Mouse (Mus musculus) midbrain, embryonic 14.5 days (tissue): Measurements from ENCODE around the gene Rsph6a. TPM values are rescaled to one million over a fixed set of nuclear protein-coding genes. Genes with fewer than 3 reads are reported as not detected.

ENCODE experiments used
- ATAC-seq: fragments of 200-750 bp; cut with Nextera tagmentation; 2 replicates; pipeline ENCODE4 v1.8.0; 2017; ENCODE audit warnings: moderate number of reproducible peaks, moderate library complexity; ENCODE audit not compliant: low FRiP score, low TSS enrichment
- DNase-seq: peaks from one replicate; pipeline ENCODE4 v3.0.0-alpha.2; 2015
- H3K27ac ChIP-seq: fragments of 300-500 bp; sonication (generic); replicated peaks from 2 replicates; pipeline ENCODE4 v1.5.1; 2014; ENCODE audit warnings: mild to moderate bottlenecking, low read depth, low read length, moderate library complexity
- H3K27me3 ChIP-seq: fragments of 300-500 bp; sonication (generic); 2 replicates; pipeline ENCODE4 v1.6.1; 2014; ENCODE audit warnings: low read length, control low read depth, mixed read lengths; ENCODE audit not compliant: control insufficient read depth, insufficient read depth
- H3K36me3 ChIP-seq: fragments of 300-500 bp; sonication (generic); 2 replicates; pipeline ENCODE4 v1.6.1; 2014; ENCODE audit warnings: low read length, control low read depth; ENCODE audit not compliant: control insufficient read depth, insufficient read depth
- H3K4me1 ChIP-seq: fragments of 300-500 bp; sonication (generic); 2 replicates; pipeline ENCODE4 v1.6.1; 2014; ENCODE audit warnings: mild to moderate bottlenecking, antibody characterized with exemption, low read length, control low read depth; ENCODE audit not compliant: control insufficient read depth, insufficient read depth
- H3K4me2 ChIP-seq: fragments of 300-500 bp; sonication (generic); 2 replicates; pipeline ENCODE4 v1.6.1; 2014; ENCODE audit warnings: mild to moderate bottlenecking, low read length, moderate library complexity
- H3K4me3 ChIP-seq: fragments of 300-500 bp; sonication (generic); replicated peaks from 2 replicates; pipeline ENCODE4 v1.5.1; 2014; ENCODE audit warnings: low read depth, low read length
- H3K9ac ChIP-seq: fragments of 300-500 bp; sonication (generic); replicated peaks from 2 replicates; pipeline ENCODE4 v1.6.1; 2014; ENCODE audit warnings: mild to moderate bottlenecking, low read length, moderate library complexity
- H3K9me3 ChIP-seq: fragments of 300-500 bp; sonication (generic); 2 replicates; pipeline ENCODE4 v1.6.1; 2016; ENCODE audit warnings: low read length, control low read depth, mixed read lengths; ENCODE audit not compliant: control insufficient read depth
- WGBS: fragments of 180-500 bp; shearing (Covaris S2); extraction: QIAGEN DNeasy Blood & Tissue Kit; methylation state at CpG from one replicate; pipeline ENCODE4 v1.1.7; 2014; 5-methylcytosine and 5-hydroxymethylcytosine counted together
- microRNA-seq: library from miRNA; unstranded; fragments of <30 nt; microRNA quantifications from one replicate; pipeline ENCODE4, GENCODE M21; 2016
- polyA plus RNA-seq: library from polyadenylated mRNA; unstranded; fragments of >200 nt; fragmentation: Nextera tagmentation; extraction: Ambion mirVana; gene quantifications from 2 replicates; pipeline ENCODE4 v1.2.1, GENCODE M21; 2014

Gene Rsph6a
- polyA plus RNA-seq, 1 experiment from 2014 or later = 0.21 TPM

GRCm38 (mm10) chr7:19118028-19118771, 63.7 kb downstream of the Rsph6a start, which contains the start of gene Gm4969:
Gene Gm4969, minus strand, starts transcription at chr7:19118368.
- no peaks in the 10 kb centered on the region for H3K27me3 ChIP-seq
- H3K36me3 ChIP-seq = no peaks in the 10 kb centered on the region
- H3K9ac ChIP-seq = no peak within 1 kb of the TSS
- peak within 1 kb of the TSS; percentile 49 for H3K4me2 ChIP-seq
- H3K9me3 ChIP-seq = no peaks in the 10 kb centered on the region
- peaks cover 6% of the 10 kb centered on the region for H3K4me1 ChIP-seq
- H3K27ac ChIP-seq = no peak within 1 kb of the TSS
- WGBS = 23% methylated on average over 61 of the region's 64 CpGs
- ATAC-seq = peak; percentile 48
- peak within 1 kb of the TSS; percentile 30 for H3K4me3 ChIP-seq
- DNase-seq = peak; percentile 84

- H3K9ac ChIP-seq = no peak overlapping the region
- no peak overlapping the region for H3K27ac ChIP-seq
- peaks cover 6% of the 10 kb centered on the region for H3K4me1 ChIP-seq
- ATAC-seq (peak; percentile 9; the same call in 1 of the 2 replicates), DNase-seq (no peak)
- H3K27me3 ChIP-seq = no peaks in the 10 kb centered on the region
- no peaks in the 10 kb centered on the region for H3K9me3 ChIP-seq
- H3K4me2 ChIP-seq = no peak overlapping the region
- WGBS = 91% methylated on average over 8 of the region's 8 CpGs
- H3K4me3 ChIP-seq = no peak overlapping the region
- no peaks in the 10 kb centered on the region for H3K36me3 ChIP-seq
Observed at GRCm38 (mm10) chr7:19119083-19119482, 64.6 kb downstream of the Rsph6a start.

GRCm38 (mm10) chr7:19119631-19120429, 65.3 kb downstream of the Rsph6a start, which contains the start of gene Fbxo46:
Gene Fbxo46, plus strand, starts transcription at chr7:19119859.
- Histone ChIP-seq H3K27ac (peak within 1 kb of the TSS; percentile 53; the same call in 1 of the 2 replicates), H3K4me2 (peak within 1 kb of the TSS; percentile 85)

GRCm38 (mm10) chr7:19121686-19122085, 67.2 kb downstream of the Rsph6a start:
- Histone ChIP-seq H3K27me3 (no peaks in the 10 kb centered on the region), H3K4me3 (no peak overlapping the region), H3K4me1 (peaks cover 6% of the 10 kb centered on the region), H3K27ac (no peak overlapping the region), H3K4me2 (no peak overlapping the region), H3K9me3 (no peaks in the 10 kb centered on the region), H3K9ac (no peak overlapping the region), H3K36me3 (peaks cover 4% of the 10 kb centered on the region; the same call in 1 of the 2 replicates)
- DNase-seq = no peak
- no peak for ATAC-seq
- 93% methylated on average over 4 of the region's 4 CpGs for WGBS

More at GRCm38 (mm10) chr7:19119631-19120429, 65.3 kb downstream of the Rsph6a start, which contains the start of gene Fbxo46:
- 3% methylated on average over 34 of the region's 34 CpGs for WGBS
- ATAC-seq = peak; percentile 94
- Histone ChIP-seq H3K9ac (peak within 1 kb of the TSS; percentile 73), H3K4me3 (peak within 1 kb of the TSS; percentile 60), H3K4me1 (peaks cover 6% of the 10 kb centered on the region), H3K27me3 (no peaks in the 10 kb centered on the region), H3K36me3 (no peaks in the 10 kb centered on the region), H3K9me3 (no peaks in the 10 kb centered on the region)
- DNase-seq = peak; percentile 98

Small RNAs within 50 kb of the gene (microRNA-seq; reads per million reads assigned to microRNA genes)
- gene Mir3100 = 0.44 reads per million

Other genes starting within 250 kb of the Rsph6a start
- gene Psg17, start 233.1 kb upstream of the Rsph6a start, polyA plus RNA-seq = not detected in 2 replicates
- gene Mill2, start 214.7 kb upstream of the Rsph6a start, polyA plus RNA-seq = 0.18 and 0.43 TPM in 2 replicates
- gene Pglyrp1, start 183.4 kb upstream of the Rsph6a start, polyA plus RNA-seq = 18.9 and 20.7 TPM in 2 replicates
- 16.1 and 18.5 TPM in 2 replicates for gene Ccdc61, start 144.3 kb upstream of the Rsph6a start, polyA plus RNA-seq
- 18.6 and 20.7 TPM in 2 replicates for gene Nova2, start 128.8 kb upstream of the Rsph6a start, polyA plus RNA-seq
- gene Nanos2, start 67.3 kb upstream of the Rsph6a start, polyA plus RNA-seq = 0.58 and 0.86 TPM in 2 replicates
- 4.2 and 4.8 TPM in 2 replicates for gene Mypop, start 63.4 kb upstream of the Rsph6a start, polyA plus RNA-seq
- gene Irf2bp1, start 50.6 kb upstream of the Rsph6a start, polyA plus RNA-seq = 30.8 and 34.2 TPM in 2 replicates
- gene Foxa3, start 31.2 kb upstream of the Rsph6a start, polyA plus RNA-seq = not detected in 2 replicates
- 18.1 and 28.1 TPM in 2 replicates for gene Sympk, start 30.3 kb upstream of the Rsph6a start, polyA plus RNA-seq
- gene Dmwd, start 21.5 kb downstream of the Rsph6a start, polyA plus RNA-seq = 33.2 and 39.2 TPM in 2 replicates
- 9.8 and 13.2 TPM in 2 replicates for gene Dmpk, start 29.2 kb downstream of the Rsph6a start, polyA plus RNA-seq
- gene Six5, start 39.9 kb downstream of the Rsph6a start, polyA plus RNA-seq = 1.5 and 2.5 TPM in 2 replicates
- 5.2 and 5.8 TPM in 2 replicates for gene Gm4969, start 63.7 kb downstream of the Rsph6a start, polyA plus RNA-seq
- gene Fbxo46, start 65.2 kb downstream of the Rsph6a start, polyA plus RNA-seq = 11.3 and 13.8 TPM in 2 replicates
- gene Qpctl, start 94.6 kb downstream of the Rsph6a start, polyA plus RNA-seq = 18.5 and 20.0 TPM in 2 replicates
- gene Snrpd2, start 95.0 kb downstream of the Rsph6a start, polyA plus RNA-seq = 112 and 130 TPM in 2 replicates
- gene Gipr, start 111.4 kb downstream of the Rsph6a start, polyA plus RNA-seq = 2.6 and 3.1 TPM in 2 replicates
- 2.6 and 9.3 TPM in 2 replicates for gene Eml2, start 121.7 kb downstream of the Rsph6a start, polyA plus RNA-seq
- gene Gpr4, start 157.8 kb downstream of the Rsph6a start, polyA plus RNA-seq = 1.8 and 2.5 TPM in 2 replicates
- 33.2 and 35.0 TPM in 2 replicates for gene Opa3, start 173.6 kb downstream of the Rsph6a start, polyA plus RNA-seq
- gene Vasp, start 217.1 kb downstream of the Rsph6a start, polyA plus RNA-seq = 28.9 and 29.1 TPM in 2 replicates
- 0.62 and 1.2 TPM in 2 replicates for gene Ppm1n, start 225.4 kb downstream of the Rsph6a start, polyA plus RNA-seq
- 100.0 and 101 TPM in 2 replicates for gene Rtn2, start 227.9 kb downstream of the Rsph6a start, polyA plus RNA-seq